Mouse (Mus musculus) megakaryocyte, embryonic 14.5 days (primary cell): ENCODE data around the gene Cep128.

Experiments used
- FLI1 ChIP-seq: IDR thresholded peaks from 2 replicates; pipeline ENCODE4 v1.6.1; 2012; ENCODE audit warnings: low read length, inconsistent platforms, mixed read lengths
- GATA1 ChIP-seq: IDR thresholded peaks from 3 replicates; pipeline ENCODE4 v1.6.1; 2012; ENCODE audit warnings: mixed read lengths, low read length, inconsistent platforms, borderline replicate concordance

DNA sequence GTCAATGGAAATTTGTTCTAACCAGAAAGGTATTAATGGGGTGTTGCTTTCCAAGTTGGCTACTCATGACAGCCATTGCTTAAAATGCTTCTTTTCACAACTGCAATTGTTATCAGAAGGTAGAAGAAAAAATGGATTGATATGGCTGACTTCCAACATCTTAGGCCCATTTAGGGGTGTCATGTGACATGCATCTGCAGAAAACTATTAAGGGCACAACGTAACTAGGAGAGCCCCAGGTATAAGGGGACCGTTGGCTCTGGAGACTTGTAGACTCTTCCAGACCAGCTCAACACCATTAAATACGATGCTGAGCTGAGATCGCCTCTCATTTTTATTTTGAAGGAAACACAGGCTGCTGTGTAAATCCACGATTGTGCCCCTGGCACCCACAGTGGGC is 308.6 kb downstream of the Cep128 start:
- TF ChIP-seq GATA1 (no peak), FLI1 (no peak)
